Mouse (Mus musculus): ENCODE measurements at regions not wholly inside any gene's neighbourhood (a gene's known extent, or its start where the extent isn't known, plus 50 kb on each side); places are given as distances from the start of the nearest gene placed in this dataset.

GRCm38 (mm10) chr6:24263796-24264195, 95.9 kb upstream of the Slc13a1 start:
- no peak for DNase-seq (ENCODE audit: low spot score)

- no peak for DNase-seq (ENCODE audit: low spot score)
These were observed 94.7 kb upstream of the Slc13a1 start for GRCm38 (mm10) chr6:24262578-24262977.

GRCm38 (mm10) chr6:24245591-24245990, 77.7 kb upstream of the Slc13a1 start:
- no peak for DNase-seq (ENCODE audit: low spot score)

GRCm38 (mm10) chr6:24238541-24238940, 70.6 kb upstream of the Slc13a1 start:
- DNase-seq (ENCODE audit: low spot score) = no peak

GRCm38 (mm10) chr6:24238054-24238453, 70.2 kb upstream of the Slc13a1 start:
- DNase-seq (ENCODE audit: low spot score) = no peak

- DNase-seq (ENCODE audit: low spot score) = no peak
These were observed 65.7 kb upstream of the Slc13a1 start for GRCm38 (mm10) chr6:24233626-24234025.

- no peak for DNase-seq (ENCODE audit: low spot score)
These were observed 52.7 kb upstream of the Slc13a1 start for GRCm38 (mm10) chr6:24220589-24220988.

- no peak for DNase-seq (ENCODE audit: low spot score)
These were observed 52.1 kb upstream of the Slc13a1 start for GRCm38 (mm10) chr6:24219882-24220522.

Data from testis, postnatal 10 days (tissue).